Mouse (Mus musculus) kidney, embryonic 16.5 days (tissue): Measurements from ENCODE around the gene Mrpl33. TPM values are rescaled to one million over a fixed set of nuclear protein-coding genes. Genes with fewer than 3 reads are reported as not detected.
A peak's percentile ranks its signal among the peaks of the same experiment; 100 is the strongest.

Experiments
- ATAC-seq: fragments of 200-750 bp; cut with Nextera tagmentation; 2 replicates; pipeline ENCODE4 v1.8.0; 2017; ENCODE audit warnings: moderate TSS enrichment; ENCODE audit not compliant: low FRiP score, low TSS enrichment
- H3K27ac ChIP-seq: fragments of 300-500 bp; sonication (generic); 2 replicates; pipeline ENCODE4 v1.5.1; 2014; ENCODE audit warnings: low read length
- H3K27me3 ChIP-seq: fragments of 300-500 bp; sonication (generic); 2 replicates; pipeline ENCODE4 v1.6.1; 2014; ENCODE audit warnings: low read length, control low read depth, mixed read lengths; ENCODE audit not compliant: insufficient read depth
- H3K36me3 ChIP-seq: fragments of 300-500 bp; sonication (generic); 2 replicates; pipeline ENCODE4 v1.6.1; 2014; ENCODE audit warnings: low read length, control low read depth, mixed read lengths; ENCODE audit not compliant: insufficient read depth
- H3K4me1 ChIP-seq: fragments of 300-500 bp; sonication (generic); 2 replicates; pipeline ENCODE4 v1.6.1; 2014; ENCODE audit warnings: low read length, control low read depth, mixed read lengths; ENCODE audit not compliant: insufficient read depth
- H3K4me2 ChIP-seq: fragments of 300-500 bp; sonication (generic); replicated peaks from 2 replicates; pipeline ENCODE4 v1.6.1; 2014; ENCODE audit warnings: low read depth, low read length
- H3K4me3 ChIP-seq: fragments of 300-500 bp; sonication (generic); 2 replicates; pipeline ENCODE4 v1.5.1; 2014; ENCODE audit warnings: mild to moderate bottlenecking, low read length
- H3K9ac ChIP-seq: fragments of 300-500 bp; sonication (generic); replicated peaks from 2 replicates; pipeline ENCODE4 v1.6.1; 2014; ENCODE audit warnings: low read length
- H3K9me3 ChIP-seq: fragments of 300-500 bp; sonication (generic); 2 replicates; pipeline ENCODE4 v1.6.1; 2016; ENCODE audit warnings: low read length, control low read depth
- WGBS: fragments of 180-500 bp; shearing (Covaris S2); extraction: QIAGEN DNeasy Blood & Tissue Kit; methylation state at CpG from one replicate; pipeline ENCODE4 v1.1.7; 2014; 5-methylcytosine and 5-hydroxymethylcytosine counted together
- polyA plus RNA-seq: library from polyadenylated mRNA; unstranded; fragments of >200 nt; fragmentation: Nextera tagmentation; extraction: Ambion mirVana; gene quantifications from 2 replicates; pipeline ENCODE4 v1.2.1, GENCODE M21; 2015

The Mrpl33 gene
- polyA plus RNA-seq, 1 experiment from 2014 or later: 260 TPM

- Histone ChIP-seq H3K27ac (no peak overlapping the region), H3K27me3 (no peaks in the 10 kb centered on the region), H3K36me3 (no peaks in the 10 kb centered on the region), H3K9ac (no peak overlapping the region), H3K4me3 (no peak overlapping the region), H3K4me2 (no peak overlapping the region), H3K4me1 (0 out of 2 replicates have a peak, but pooled peaks cover 3% of the 10 kb centered on the region), H3K9me3 (no peaks in the 10 kb centered on the region)
- no peak for ATAC-seq
- WGBS: 42% methylated on average over 3 of the region's 3 CpGs
Observed at GRCm38 (mm10) chr5:31606151-31606550, 9.4 kb downstream of the Mrpl33 start.

GRCm38 (mm10) chr5:31610376-31611086, 13.8 kb downstream of the Mrpl33 start:
- Histone ChIP-seq H3K4me3 (no peak overlapping the region), H3K36me3 (no peaks in the 10 kb centered on the region), H3K4me1 (peaks cover 10% of the 10 kb centered on the region), H3K9me3 (no peaks in the 10 kb centered on the region), H3K27me3 (no peaks in the 10 kb centered on the region), H3K27ac (peak overlapping the region; percentile 19; the same call in 1 of the 2 replicates), H3K4me2 (no peak overlapping the region), H3K9ac (no peak overlapping the region)
- 31% methylated on average over 13 of the region's 13 CpGs for WGBS
- peak; percentile 66 for ATAC-seq

- no peak overlapping the region for H3K9ac ChIP-seq
- H3K4me1 ChIP-seq: peaks cover 10% of the 10 kb centered on the region
- H3K4me3 ChIP-seq: no peak overlapping the region
- no peak for ATAC-seq
- H3K9me3 ChIP-seq: no peaks in the 10 kb centered on the region
- H3K27me3 ChIP-seq: no peaks in the 10 kb centered on the region
- no peak overlapping the region for H3K4me2 ChIP-seq
- H3K36me3 ChIP-seq: peaks cover 4% of the 10 kb centered on the region; the same call in 1 of the 2 replicates
- 95% methylated on average over 1 of the region's 1 CpGs for WGBS
- no peak overlapping the region for H3K27ac ChIP-seq
Observed at GRCm38 (mm10) chr5:31611186-31611585, 14.5 kb downstream of the Mrpl33 start.

- peak overlapping the region; percentile 78 for H3K4me3 ChIP-seq
- H3K27ac ChIP-seq: peak overlapping the region; percentile 95
- WGBS: under 1% methylated on average over 37 of the region's 37 CpGs
Observed at GRCm38 (mm10) chr5:31613852-31614286, 17.1 kb downstream of the Mrpl33 start.

GRCm38 (mm10) chr5:31614339-31615025, 17.7 kb downstream of the Mrpl33 start:
- ATAC-seq: no peak
- WGBS: 53% methylated on average over 6 of the region's 6 CpGs
- peak overlapping the region; percentile 95 for H3K27ac ChIP-seq

More at GRCm38 (mm10) chr5:31613852-31614286, 17.1 kb downstream of the Mrpl33 start:
- peaks cover 16% of the 10 kb centered on the region for H3K36me3 ChIP-seq
- peaks cover 10% of the 10 kb centered on the region for H3K4me1 ChIP-seq
- ATAC-seq: peak; percentile 88
- no peaks in the 10 kb centered on the region for H3K27me3 ChIP-seq
- peak overlapping the region; percentile 88 for H3K9ac ChIP-seq
- H3K4me2 ChIP-seq: peak overlapping the region; percentile 69
- H3K9me3 ChIP-seq: no peaks in the 10 kb centered on the region

GRCm38 (mm10) chr5:31620326-31620725, 23.6 kb downstream of the Mrpl33 start:
- H3K9me3 ChIP-seq: no peaks in the 10 kb centered on the region
- no peak overlapping the region for H3K4me2 ChIP-seq
- H3K9ac ChIP-seq: no peak overlapping the region
- ATAC-seq: no peak
- no peak overlapping the region for H3K27ac ChIP-seq
- H3K36me3 ChIP-seq: peaks cover 35% of the 10 kb centered on the region
- H3K4me1 ChIP-seq: no peaks in the 10 kb centered on the region
- no peaks in the 10 kb centered on the region for H3K27me3 ChIP-seq
- 90% methylated on average over 3 of the region's 3 CpGs for WGBS
- no peak overlapping the region for H3K4me3 ChIP-seq

More at GRCm38 (mm10) chr5:31614339-31615025, 17.7 kb downstream of the Mrpl33 start:
- peaks cover 10% of the 10 kb centered on the region for H3K4me1 ChIP-seq
- H3K9me3 ChIP-seq: no peaks in the 10 kb centered on the region
- peak overlapping the region; percentile 88 for H3K9ac ChIP-seq
- no peaks in the 10 kb centered on the region for H3K27me3 ChIP-seq
- H3K4me2 ChIP-seq: peak overlapping the region; percentile 69
- peak overlapping the region; percentile 78 for H3K4me3 ChIP-seq
- peaks cover 23% of the 10 kb centered on the region for H3K36me3 ChIP-seq

GRCm38 (mm10) chr5:31627117-31627516, 30.4 kb downstream of the Mrpl33 start:
- peaks cover 22% of the 10 kb centered on the region for H3K4me1 ChIP-seq
- WGBS: 17% methylated on average over 3 of the region's 3 CpGs
- H3K9me3 ChIP-seq: no peaks in the 10 kb centered on the region
- H3K36me3 ChIP-seq: peaks cover 4% of the 10 kb centered on the region; the same call in 1 of the 2 replicates
- H3K9ac ChIP-seq: no peak overlapping the region
- peak; percentile 20; the same call in 1 of the 2 replicates for ATAC-seq
- no peaks in the 10 kb centered on the region for H3K27me3 ChIP-seq
- H3K27ac ChIP-seq: 0 out of 2 replicates have a peak overlapping the region, but pooled peaks have one; percentile 31
- no peak overlapping the region for H3K4me2 ChIP-seq
- no peak overlapping the region for H3K4me3 ChIP-seq

- Histone ChIP-seq H3K36me3 (no peaks in the 10 kb centered on the region; the same call in 1 of the 2 replicates), H3K4me2 (no peak overlapping the region), H3K27ac (peak overlapping the region; percentile 61), H3K27me3 (no peaks in the 10 kb centered on the region), H3K4me3 (no peak overlapping the region), H3K4me1 (peaks cover 22% of the 10 kb centered on the region), H3K9ac (0 out of 2 replicates have a peak overlapping the region, but pooled peaks have one; percentile 6), H3K9me3 (no peaks in the 10 kb centered on the region)
- WGBS: 32% methylated on average over 9 of the region's 9 CpGs
- ATAC-seq: peak; percentile 57; the same call in 1 of the 2 replicates
Observed at GRCm38 (mm10) chr5:31627562-31628526, 31.1 kb downstream of the Mrpl33 start.

GRCm38 (mm10) chr5:31628555-31628954, 31.8 kb downstream of the Mrpl33 start:
- no peak overlapping the region for H3K4me2 ChIP-seq
- peaks cover 22% of the 10 kb centered on the region for H3K4me1 ChIP-seq
- no peaks in the 10 kb centered on the region; the same call in 1 of the 2 replicates for H3K36me3 ChIP-seq
- H3K4me3 ChIP-seq: no peak overlapping the region
- 83% methylated on average over 8 of the region's 8 CpGs for WGBS
- no peak for ATAC-seq
- H3K27me3 ChIP-seq: no peaks in the 10 kb centered on the region
- peak overlapping the region; percentile 43 for H3K27ac ChIP-seq
- H3K9ac ChIP-seq: no peak overlapping the region
- H3K9me3 ChIP-seq: no peaks in the 10 kb centered on the region
